Mouse (Mus musculus) heart, adult 2 months (tissue): ENCODE measurements around the gene Trim72. TPM values are rescaled to one million over a fixed set of nuclear protein-coding genes. Genes with fewer than 3 reads are reported as not detected.

Source experiments
- DNase-seq, 2 experiments: peaks; one replicate each; pipeline ENCODE4 v3.0.0; 2021
- H3K27ac ChIP-seq: fragments of 200-600 bp; 2 replicates; pipeline ENCODE4 v1.8.1; 2022
- H3K27me3 ChIP-seq: fragments of 200-500 bp; 2 replicates; pipeline ENCODE4 v1.6.1; 2012; ENCODE audit warnings: mild to moderate bottlenecking, low read length, inconsistent platforms, mixed read lengths; ENCODE audit not compliant: control insufficient read depth, insufficient read depth
- H3K36me3 ChIP-seq: fragments of 200-500 bp; 2 replicates; pipeline ENCODE4 v1.6.1; 2012; ENCODE audit warnings: low read length, inconsistent platforms; ENCODE audit not compliant: control insufficient read depth, insufficient read depth
- H3K4me1 ChIP-seq: fragments of 200-500 bp; 2 replicates; pipeline ENCODE4 v1.6.1; 2011; ENCODE audit warnings: low read length; ENCODE audit not compliant: control insufficient read depth, insufficient read depth
- H3K4me3 ChIP-seq: fragments of 200-600 bp; 2 replicates; pipeline ENCODE4 v1.8.1; 2022
- H3K79me2 ChIP-seq: fragments of 200-500 bp; replicated peaks from 2 replicates; pipeline ENCODE4 v1.6.1; 2012; ENCODE audit warnings: mild to moderate bottlenecking, inconsistent platforms, low read length, moderate library complexity, mixed read lengths; ENCODE audit not compliant: control insufficient read depth, insufficient read depth
- H3K9ac ChIP-seq: fragments of 200-500 bp; 2 replicates; pipeline ENCODE4 v1.6.1; 2012; ENCODE audit warnings: low read depth, mild to moderate bottlenecking, control low read depth, inconsistent platforms, low read length, mixed read lengths
- CTCF ChIP-seq: fragments of 200-600 bp; IDR thresholded peaks from 2 replicates; pipeline ENCODE4 v1.8.1; 2022; ENCODE audit warnings: antibody characterized with exemption, mild to moderate bottlenecking, moderate library complexity
- EP300 ChIP-seq: fragments of 200-500 bp; IDR thresholded peaks from 2 replicates; pipeline ENCODE4 v1.6.1; 2011; ENCODE audit warnings: low read depth, low read length, control low read depth; ENCODE audit not compliant: insufficient read depth
- POLR2A ChIP-seq: fragments of 200-500 bp; IDR thresholded peaks from 2 replicates; pipeline ENCODE4 v1.6.1; 2011; ENCODE audit warnings: mild to moderate bottlenecking, low read depth, low read length, control low read depth; ENCODE audit not compliant: insufficient read depth
- WGBS: fragments of 180-500 bp; shearing (Covaris S2); methylation state at CpG from one replicate; pipeline ENCODE4 v1.1.7; 2018; 5-methylcytosine and 5-hydroxymethylcytosine counted together
- intact Hi-C: fragments of 180-260 bp; cut with DNase I; formaldehyde crosslinking; loops from one replicate; pipeline ENCODE4 v1.15.1; 2025
- long read RNA-seq: library from polyadenylated mRNA; stranded (forward); transcript quantifications from one replicate; pipeline ENCODE4 v2.0.0, GENCODE M21; 2021
- polyA plus RNA-seq: library from polyadenylated mRNA; depleted of rRNA; stranded (reverse); fragments of >200 nt; gene quantifications from 2 replicates; pipeline ENCODE4 v1.2.3, GENCODE M21; 2012; rRNA removed
- total RNA-seq, 2 experiments: library from RNA; stranded (reverse); gene quantifications; 2 replicates each; pipeline ENCODE4 v1.2.3; 2021

Gene Trim72
- 100 to 1,000 TPM; 252 to 303 TPM for total RNA-seq
- 218 and 278 TPM in 2 replicates for polyA plus RNA-seq
- long read RNA-seq, transcript Trim72-202 (7 exons, 2,134 nt): major isoform, 7 of 12 reads
- long read RNA-seq, partial matches to known transcripts: 0 of 12 reads
- long read RNA-seq, other reads (novel, unspliced or antisense): 5 of 12 reads

DNA sequence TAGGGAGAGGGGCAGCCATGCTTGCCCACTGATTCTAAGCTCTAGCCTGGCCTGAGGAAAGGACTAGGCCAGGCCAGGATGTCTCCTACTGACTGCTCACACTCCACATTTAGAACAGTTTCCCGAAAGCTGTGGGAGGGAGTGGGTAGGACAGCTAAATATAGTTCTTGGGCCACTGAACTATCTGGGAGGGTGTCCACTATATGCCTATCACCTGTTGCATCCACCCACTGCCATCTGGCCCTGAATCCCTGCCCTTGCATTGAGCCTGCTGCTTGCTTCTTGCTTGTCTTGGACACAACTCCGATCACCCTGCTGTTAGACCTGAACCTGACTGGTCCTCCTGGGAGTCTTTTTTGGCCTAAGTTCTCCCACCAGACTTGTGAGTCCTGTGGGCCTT is at the start of gene Trim72:
Gene Trim72 (plus strand): TSS at position 262 of the 400 bp plus-strand sequence.
- 47% methylated on average over 2 of the region's 2 CpGs for WGBS
- H3K4me1 ChIP-seq: peaks cover 5% of the 10 kb centered on the region; the same call in 1 of the 2 replicates
- H3K27ac ChIP-seq: peak within 1 kb of the TSS; percentile 92
- intact Hi-C loops: loop anchor here (2.0 kb wide), 1 partner anchor 201 kb away; no protein-coding TSS in a partner anchor
- H3K36me3 ChIP-seq: peaks cover 5% of the 10 kb centered on the region; the same call in 1 of the 2 replicates
- H3K79me2 ChIP-seq: no peaks in the 10 kb centered on the region
- peak within 1 kb of the TSS; percentile 79 for H3K9ac ChIP-seq
- H3K27me3 ChIP-seq: no peaks in the 10 kb centered on the region
- DNase-seq: peak; percentile 56 to 72
- H3K4me3 ChIP-seq: peak within 1 kb of the TSS; percentile 50
- TF ChIP-seq EP300 (peak; percentile 86; the same call in 1 of the 2 replicates), CTCF (no peak), POLR2A (peak; percentile 86)

DNA sequence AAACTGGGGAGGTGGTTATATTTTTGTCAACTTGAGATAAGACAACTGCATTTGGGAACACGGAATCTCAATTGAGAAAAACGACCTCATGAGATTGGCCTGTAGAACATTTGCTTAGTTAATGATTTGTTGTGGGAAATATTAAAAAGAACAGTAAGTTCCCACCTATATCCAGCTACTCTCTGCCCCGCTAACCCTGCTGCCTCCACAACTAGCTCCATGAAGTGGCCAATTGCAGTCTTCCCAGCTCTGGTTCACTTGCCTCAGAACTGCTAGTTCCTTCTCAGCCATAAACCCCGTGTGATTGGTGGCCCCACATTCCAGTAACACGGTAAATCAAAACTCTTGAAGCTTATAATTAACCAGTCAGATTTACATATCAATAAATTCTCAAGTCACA is 44.4 kb upstream of the Trim72 start:
- DNase-seq: no peak
- intact Hi-C loops: no loop called here
- no peak for TF ChIP-seq EP300
- no peaks in the 10 kb centered on the region for H3K27me3 ChIP-seq
- no peak overlapping the region for H3K9ac ChIP-seq
- H3K4me3 ChIP-seq: no peak overlapping the region
- H3K36me3 ChIP-seq: no peaks in the 10 kb centered on the region
- WGBS: 48% methylated on average over 5 of the region's 5 CpGs
- H3K79me2 ChIP-seq: no peaks in the 10 kb centered on the region
- H3K27ac ChIP-seq: no peak overlapping the region
- no peaks in the 10 kb centered on the region for H3K4me1 ChIP-seq

DNA sequence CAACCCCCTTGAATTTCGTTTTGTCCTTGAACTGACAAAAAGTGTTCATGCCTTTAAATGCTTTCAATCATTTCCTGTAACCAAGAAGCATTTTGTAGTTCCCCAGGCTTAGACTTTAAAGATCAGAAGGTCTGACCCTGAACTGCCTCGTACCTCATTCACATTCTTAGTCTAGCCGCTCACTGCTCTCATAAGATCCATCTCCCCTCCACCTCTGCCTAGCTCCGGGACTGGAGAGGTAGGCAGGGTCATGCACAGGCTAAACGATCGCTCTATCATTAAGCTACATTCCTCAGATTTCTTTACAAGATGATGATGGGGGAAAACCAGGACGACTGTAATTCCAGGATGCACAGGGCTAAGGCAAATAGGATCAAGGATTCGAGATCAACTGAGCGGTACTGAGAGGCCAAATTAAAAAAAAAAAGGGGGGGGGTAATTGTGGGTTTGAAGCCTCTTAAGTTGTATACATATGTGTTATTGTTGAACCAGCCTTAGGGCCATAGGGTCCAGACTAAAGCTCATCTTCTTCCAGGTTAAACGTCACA is 37.3 kb upstream of the Trim72 start:
- H3K27me3 ChIP-seq: no peaks in the 10 kb centered on the region
- peak overlapping the region; percentile 91 for H3K9ac ChIP-seq
- H3K36me3 ChIP-seq: peaks cover 13% of the 10 kb centered on the region
- 14% methylated on average over 10 of the region's 10 CpGs for WGBS
- intact Hi-C loops: loop anchor here (1.0 kb wide), 1 partner anchor 31 kb away; no protein-coding TSS in a partner anchor
- TF ChIP-seq POLR2A (no peak), CTCF (no peak), EP300 (no peak)
- H3K79me2 ChIP-seq: no peaks in the 10 kb centered on the region
- peak overlapping the region; percentile 93 for H3K4me3 ChIP-seq
- DNase-seq: no peak
- H3K4me1 ChIP-seq: peaks cover 5% of the 10 kb centered on the region
- H3K27ac ChIP-seq: peak overlapping the region; percentile 96

DNA sequence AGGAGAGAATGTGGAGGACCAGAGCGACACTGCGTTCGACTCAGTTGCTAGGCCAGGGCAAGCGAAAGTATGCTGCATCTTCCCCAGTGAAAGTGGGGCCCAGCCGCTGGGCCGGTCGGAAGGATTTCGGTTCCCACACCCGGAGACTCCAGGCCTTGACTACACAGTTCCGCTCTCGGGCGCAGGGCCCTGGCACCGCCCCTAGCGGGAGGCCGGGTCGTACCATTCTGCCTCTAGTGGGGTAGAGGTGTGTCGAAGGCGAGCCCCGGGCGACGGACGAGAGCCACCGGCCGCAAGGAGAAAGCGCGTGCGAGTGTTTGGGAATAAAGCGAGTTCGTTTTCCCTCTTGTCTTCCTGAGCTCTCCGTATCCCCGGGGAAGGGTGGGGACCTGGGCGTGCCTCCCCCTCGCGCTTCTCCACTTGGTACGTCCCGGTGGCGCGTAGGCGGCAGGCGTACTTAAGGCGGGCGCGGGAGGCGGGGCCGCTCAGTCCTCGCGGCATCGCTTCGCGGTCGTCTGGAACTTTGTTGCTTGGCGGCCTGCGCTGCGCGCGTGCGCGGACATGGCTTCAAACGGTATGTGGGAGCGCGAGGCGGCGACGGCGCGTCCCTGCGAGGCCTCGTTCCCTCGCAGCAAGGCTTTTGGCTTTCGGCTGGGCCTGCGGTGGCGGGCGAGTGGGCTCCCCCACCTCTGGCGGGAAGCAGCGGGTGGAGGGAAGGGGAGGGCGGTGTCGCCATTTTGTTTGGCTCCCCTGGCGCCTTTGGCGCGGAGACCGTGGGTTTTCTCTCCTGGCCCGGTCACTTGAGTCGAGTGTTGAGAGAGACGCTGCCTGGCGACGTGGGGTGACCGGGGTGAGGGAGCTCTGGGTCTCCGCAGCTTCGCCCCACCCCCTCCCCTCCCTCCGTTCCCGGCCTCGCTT is 36.5 kb upstream of the Trim72 start, which contains the start of gene Fus:
Gene Fus (plus strand): TSS at position 454 of the 918 bp plus-strand sequence.
- Histone ChIP-seq H3K79me2 (no peaks in the 10 kb centered on the region), H3K9ac (peak within 1 kb of the TSS; percentile 92), H3K4me3 (peak within 1 kb of the TSS; percentile 93), H3K36me3 (peaks cover 15% of the 10 kb centered on the region), H3K27me3 (no peaks in the 10 kb centered on the region), H3K4me1 (peaks cover 5% of the 10 kb centered on the region), H3K27ac (peak within 1 kb of the TSS; percentile 96)
- TF ChIP-seq CTCF: peak; percentile 33
- peak; percentile 76 for TF ChIP-seq EP300
- TF ChIP-seq POLR2A: peak; percentile 100
- WGBS: under 1% methylated on average over 92 of the region's 92 CpGs
- peak; percentile 96 to 98 for DNase-seq
- intact Hi-C loops: no loop called here

DNA sequence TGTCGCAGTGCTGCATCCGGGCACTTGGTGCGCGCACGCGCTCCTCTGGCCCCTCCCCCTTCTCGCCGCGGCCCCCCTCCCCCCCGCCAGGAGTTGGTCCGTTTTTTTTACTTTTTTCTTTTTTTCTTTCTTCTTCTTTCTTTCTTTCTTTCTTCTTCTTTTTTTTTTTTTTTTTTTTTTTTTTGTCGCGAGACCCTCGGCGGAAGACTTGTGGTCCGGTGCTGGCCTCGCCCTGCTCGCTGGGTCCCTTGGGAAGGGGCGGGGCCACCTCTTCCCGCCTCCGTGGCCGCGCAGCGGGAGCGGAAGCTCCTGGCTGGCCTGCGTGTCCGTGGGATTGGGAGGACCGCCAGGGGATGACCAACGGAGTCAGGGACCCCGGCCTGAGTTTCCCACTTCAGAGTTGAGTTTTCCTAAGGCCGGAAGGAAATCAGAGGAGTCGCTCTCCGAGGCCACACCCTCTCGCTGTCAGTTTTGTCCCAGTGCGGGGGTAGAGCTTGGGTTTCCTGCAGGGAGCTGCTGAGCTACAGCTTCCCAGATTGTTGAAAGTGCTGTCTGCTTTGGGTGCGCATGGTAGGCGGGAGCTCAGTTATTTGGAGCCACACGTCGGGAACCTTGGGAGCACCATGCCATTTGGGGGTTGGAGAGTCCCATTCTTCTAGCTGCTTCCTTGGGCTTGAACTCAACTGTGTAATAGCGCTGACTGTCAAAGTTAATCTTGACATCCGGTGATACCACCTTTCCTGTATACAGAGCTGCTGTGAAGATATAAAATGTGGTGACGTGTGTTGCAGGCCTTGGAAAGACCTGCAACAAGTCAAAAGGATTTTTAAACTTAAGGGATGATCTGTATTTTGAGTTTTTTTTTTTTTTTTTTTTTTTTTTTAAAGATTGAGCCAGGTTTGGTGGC is 35.6 kb upstream of the Trim72 start:
- DNase-seq: peak; percentile 89
- Histone ChIP-seq H3K27me3 (no peaks in the 10 kb centered on the region), H3K4me3 (peak overlapping the region; percentile 93), H3K9ac (peak overlapping the region; percentile 92), H3K36me3 (peaks cover 21% of the 10 kb centered on the region), H3K79me2 (peaks cover 3% of the 10 kb centered on the region), H3K27ac (peak overlapping the region; percentile 96), H3K4me1 (peaks cover 5% of the 10 kb centered on the region)
- intact Hi-C loops: no loop called here
- no peak for TF ChIP-seq CTCF
- peak; percentile 27; the same call in 1 of the 2 replicates for TF ChIP-seq POLR2A
- 0 out of 2 replicates have a peak, but pooled peaks have one; percentile 17 for TF ChIP-seq EP300
- WGBS: under 1% methylated on average over 41 of the region's 42 CpGs
